Mouse (Mus musculus) cerebellum, postnatal 14 days (tissue): ENCODE measurements around the gene Eng.

Experiments
- DNase-seq, 2 experiments: peaks; one replicate each; pipeline ENCODE4 v3.0.0; 2021; ENCODE audit warnings: mixed read lengths in 2 of 2

The Eng gene

GRCm38 (mm10) chr2:32646379-32647056 lies at the start of gene Eng:
TSS of gene Eng (plus strand) at chr2:32646595.
- DNase-seq = no peak

DNA sequence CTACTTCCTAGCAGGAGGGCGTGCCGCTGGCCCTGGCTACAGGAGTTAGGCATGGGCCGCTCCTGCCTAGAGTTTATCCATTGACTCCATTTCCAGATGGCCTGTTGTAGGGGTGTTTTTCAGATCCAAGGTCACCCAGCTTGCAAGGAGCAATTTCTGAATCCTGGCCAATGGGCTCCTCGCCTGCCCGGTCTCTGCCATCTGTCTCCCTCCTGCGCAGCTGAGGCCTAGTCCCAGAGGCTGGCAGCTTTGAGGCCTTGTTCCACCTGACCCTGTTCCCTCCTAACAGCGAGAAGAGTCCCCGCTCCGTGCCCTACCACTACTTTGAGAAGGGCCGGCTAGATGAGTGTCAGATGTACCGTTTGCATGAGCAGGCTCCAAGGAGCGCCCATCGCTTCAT lies 49.7 kb upstream of the Eng start:
- peak; percentile 91 to 92 for DNase-seq

- no peak for DNase-seq
Measured at GRCm38 (mm10) chr2:32597248-32597647, 49.1 kb upstream of the Eng start.

DNA sequence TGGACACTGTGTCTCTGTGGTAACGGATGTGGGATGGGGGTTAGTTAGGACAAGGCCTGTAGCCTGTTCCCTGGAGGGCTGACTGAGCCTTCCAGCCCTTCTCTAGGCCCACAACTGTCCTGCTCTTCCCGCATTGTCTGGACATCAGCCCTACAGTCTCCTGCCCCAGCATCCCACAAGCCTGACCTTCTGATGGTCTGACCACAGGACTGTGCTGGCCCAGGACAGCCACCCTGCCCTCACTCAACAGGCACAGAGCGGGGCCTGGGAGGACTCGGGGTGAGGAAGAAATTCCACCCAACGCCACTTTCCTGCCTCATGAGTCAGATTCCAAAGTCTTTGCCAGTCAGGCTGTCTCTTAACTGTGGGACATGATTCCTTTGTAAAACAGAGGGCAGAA lies 48.7 kb upstream of the Eng start:
- DNase-seq = no peak

GRCm38 (mm10) chr2:32598506-32598905 lies 47.9 kb upstream of the Eng start:
- peak; percentile 87 to 89 for DNase-seq

GRCm38 (mm10) chr2:32599409-32599808 lies 47.0 kb upstream of the Eng start, which contains the start of gene St6galnac6:
TSS of gene St6galnac6 (plus strand) at chr2:32599709.
- DNase-seq = no peak

GRCm38 (mm10) chr2:32601417-32602065 lies 44.9 kb upstream of the Eng start:
- DNase-seq = peak in 1 of 2 experiments; percentile 69

- peak; percentile 97 to 98 for DNase-seq
Measured at GRCm38 (mm10) chr2:32602600-32603054, 43.8 kb upstream of the Eng start.

DNA sequence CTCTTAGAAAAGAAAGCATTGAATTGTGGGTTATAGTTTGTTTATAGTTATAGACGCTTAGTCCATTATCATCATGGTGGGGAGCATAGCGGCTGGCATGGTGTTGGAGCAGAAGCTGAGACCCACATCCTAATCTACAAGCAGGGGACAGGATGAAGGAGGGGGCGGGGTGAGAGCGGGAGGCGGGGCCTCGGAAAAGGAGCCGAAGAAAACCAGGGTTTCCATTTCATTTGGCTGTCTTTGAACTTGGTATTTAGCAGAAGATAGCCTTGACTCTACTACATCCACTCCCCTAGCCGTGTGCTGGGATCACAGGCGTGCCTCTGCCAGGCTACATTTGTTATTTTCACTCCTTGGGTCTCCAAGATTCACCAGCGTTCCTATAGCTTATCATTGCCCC lies 41.8 kb upstream of the Eng start:
- no peak for DNase-seq

DNA sequence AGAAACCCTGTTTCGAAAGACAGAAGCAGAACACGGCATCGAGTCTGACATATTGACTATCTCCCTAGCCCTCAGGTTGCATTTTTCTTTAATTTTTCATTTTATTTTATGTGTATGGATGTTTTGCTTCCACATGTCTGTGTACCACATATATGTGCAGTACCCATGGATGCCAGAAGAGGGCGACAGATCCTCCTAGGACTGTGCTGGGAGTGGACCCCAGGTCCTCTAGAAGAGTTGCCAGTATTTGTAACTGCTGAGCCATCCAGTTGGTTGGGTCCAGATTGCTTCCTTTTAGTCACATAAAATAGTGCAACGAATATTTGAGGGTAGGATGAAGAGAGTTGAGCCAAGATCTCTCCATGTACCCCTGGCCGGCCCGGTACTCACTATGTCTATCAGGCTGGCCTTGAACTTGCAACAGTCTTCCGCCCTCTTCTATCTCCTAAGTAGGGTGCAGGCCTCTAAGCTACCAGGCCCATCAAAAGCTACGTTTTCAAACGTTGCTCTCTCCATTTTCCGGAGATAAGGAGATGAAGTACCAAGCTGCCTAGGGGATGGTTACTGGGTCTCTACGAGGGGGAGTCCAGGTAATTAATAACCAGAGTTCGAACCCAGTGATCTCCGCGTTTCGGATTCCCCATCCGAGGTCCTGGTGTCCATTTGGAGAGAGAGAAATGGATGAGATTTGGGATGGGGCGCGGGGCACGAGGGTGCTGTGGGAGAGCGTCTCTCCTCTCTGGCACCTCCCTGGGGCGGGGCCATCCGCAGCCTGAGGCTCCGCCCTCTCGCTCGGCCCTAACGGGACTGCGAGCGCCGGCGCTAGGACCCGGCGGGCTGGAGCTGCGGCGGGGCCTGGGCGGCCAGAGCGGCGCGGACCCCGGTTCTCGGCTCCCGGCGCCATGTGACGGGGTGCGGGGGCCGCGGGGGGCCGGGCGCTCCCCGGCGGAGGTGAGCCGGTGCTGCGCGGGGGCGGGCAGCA lies 39.9 kb upstream of the Eng start:
- DNase-seq = peak; percentile 89 to 91

GRCm38 (mm10) chr2:32607262-32607947 lies 39.0 kb upstream of the Eng start:
- peak; percentile 63 to 64 for DNase-seq

GRCm38 (mm10) chr2:32608141-32608777 lies 38.1 kb upstream of the Eng start:
- peak; percentile 56 to 59 for DNase-seq

DNA sequence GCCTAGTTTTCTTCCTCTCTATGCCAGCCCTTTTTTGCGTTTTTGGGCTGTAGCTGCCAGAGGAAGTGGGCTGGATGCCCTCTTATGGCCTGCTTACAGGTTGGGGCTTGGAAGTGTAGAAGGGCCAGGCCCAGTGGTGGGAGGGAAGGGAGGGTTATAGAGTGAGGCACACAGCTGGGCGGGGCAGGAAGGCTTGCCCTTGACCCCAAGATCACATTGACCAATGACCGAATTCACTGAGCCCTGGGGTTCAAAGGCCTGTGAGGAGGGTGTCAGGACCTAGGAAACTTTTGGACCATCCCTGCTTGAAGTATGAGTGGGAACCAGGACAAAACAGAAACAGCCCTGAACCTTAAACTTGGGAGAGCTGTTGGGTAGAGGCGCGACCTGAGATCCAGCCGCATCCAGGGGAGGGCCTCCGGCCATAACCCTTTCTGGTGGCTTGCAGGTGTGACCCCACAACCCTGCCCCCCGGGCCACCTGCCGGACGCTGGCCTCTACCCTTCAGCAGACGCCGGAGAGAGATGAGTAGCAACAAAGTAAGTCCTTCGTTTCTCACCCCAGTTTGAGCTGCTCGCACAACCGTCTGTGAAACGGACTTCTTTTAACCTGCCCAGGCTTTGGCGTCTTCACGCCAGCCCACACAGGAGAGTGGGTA lies 37.5 kb upstream of the Eng start:
- no peak for DNase-seq

GRCm38 (mm10) chr2:32610610-32611229 lies 35.7 kb upstream of the Eng start:
- peak in 1 of 2 experiments; percentile 47 for DNase-seq

DNA sequence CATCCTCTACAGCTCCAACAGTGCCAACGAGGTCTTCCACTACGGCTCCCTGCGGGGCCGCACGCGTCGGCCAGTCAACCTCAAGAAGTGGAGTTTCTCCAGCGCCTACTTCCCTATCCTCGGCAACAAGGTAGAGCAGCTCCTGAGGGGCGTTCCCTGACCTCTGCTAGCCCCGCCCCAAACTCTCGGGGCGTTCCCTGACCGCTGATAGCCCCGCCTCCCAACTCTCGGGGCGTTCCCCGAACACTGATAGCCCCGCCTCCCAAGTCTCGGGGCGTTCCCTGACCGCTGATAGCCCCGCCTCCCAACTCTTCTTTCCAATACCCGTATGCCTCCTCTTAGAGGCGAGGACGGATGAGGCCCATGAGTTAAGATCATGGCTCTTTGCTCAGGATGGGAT lies 34.1 kb upstream of the Eng start:
- no peak for DNase-seq

- no peak for DNase-seq
Measured at GRCm38 (mm10) chr2:32617109-32617508, 29.3 kb upstream of the Eng start.

GRCm38 (mm10) chr2:32617601-32618000 lies 28.8 kb upstream of the Eng start:
- DNase-seq = peak in 1 of 2 experiments; percentile 74

- no peak for DNase-seq
Measured at GRCm38 (mm10) chr2:32618051-32618450, 28.3 kb upstream of the Eng start.

GRCm38 (mm10) chr2:32620682-32621516 lies 25.5 kb upstream of the Eng start:
- DNase-seq = no peak

GRCm38 (mm10) chr2:32621517-32621859 lies 24.9 kb upstream of the Eng start, which contains the start of gene Ak1:
TSS of gene Ak1 (plus strand) at chr2:32621758.
- no peak for DNase-seq
